Mouse (Mus musculus) adrenal gland, postnatal 4 days (tissue): ENCODE results near the gene Rnf145. TPM values are rescaled to one million over a fixed set of nuclear protein-coding genes. Genes with fewer than 3 reads are reported as not detected.

Experiments used
- DNase-seq, 2 experiments: peaks; one replicate each; pipeline ENCODE4 v3.0.0; 2021 to 2022; ENCODE audit warnings: low spot score in 2 of 2, mixed read lengths in 2 of 2
- long read RNA-seq, 2 experiments: library from polyadenylated mRNA; stranded (forward); transcript quantifications; one replicate each; pipeline ENCODE4 v2.0.0; 2021
- total RNA-seq, 2 experiments: library from RNA; stranded (reverse); gene quantifications; 2 replicates each; pipeline ENCODE4 v1.2.3; 2021

Rnf145 gene
- 100 to 1,000 TPM; 111 to 113 TPM for total RNA-seq
- long read RNA-seq, experiment 1, transcript Rnf145-201 (11 exons, 3,570 nt): major isoform, 88 of 108 reads
- long read RNA-seq, experiment 1, partial matches to known transcripts: 4 of 108 reads
- long read RNA-seq, experiment 1, other reads (novel, unspliced or antisense): 16 of 108 reads
- long read RNA-seq, experiment 2, transcript Rnf145-201 (11 exons, 3,570 nt): major isoform, 147 of 218 reads
- long read RNA-seq, experiment 2, partial matches to known transcripts: 37 of 218 reads
- long read RNA-seq, experiment 2, other reads (novel, unspliced or antisense): 34 of 218 reads

- peak; percentile 24 to 39 for DNase-seq
Observed at GRCm38 (mm10) chr11:44518281-44519095, at the start of gene Rnf145. Gene Rnf145 (plus strand): TSS chr11:44518964.

- DNase-seq: peak in 1 of 2 experiments; percentile 6
Observed at GRCm38 (mm10) chr11:44469646-44470431, 48.9 kb upstream of the Rnf145 start.

GRCm38 (mm10) chr11:44470432-44471336 lies 48.1 kb upstream of the Rnf145 start, which contains the start of gene Ublcp1:
Gene Ublcp1 (minus strand): TSS chr11:44470498.
- DNase-seq: peak; percentile 81 to 88

GRCm38 (mm10) chr11:44471337-44471995 lies 47.3 kb upstream of the Rnf145 start:
- DNase-seq: no peak

- no peak for DNase-seq
Observed at GRCm38 (mm10) chr11:44475467-44475866, 43.3 kb upstream of the Rnf145 start.

- no peak for DNase-seq
Observed at GRCm38 (mm10) chr11:44476445-44476844, 42.3 kb upstream of the Rnf145 start.

- DNase-seq: no peak
Observed at GRCm38 (mm10) chr11:44478382-44478781, 40.4 kb upstream of the Rnf145 start.

- no peak for DNase-seq
Observed at GRCm38 (mm10) chr11:44480246-44480645, 38.5 kb upstream of the Rnf145 start.

- DNase-seq: no peak
Observed at GRCm38 (mm10) chr11:44485089-44485736, 33.6 kb upstream of the Rnf145 start.

GRCm38 (mm10) chr11:44489117-44489516 lies 29.6 kb upstream of the Rnf145 start:
- DNase-seq: no peak

- DNase-seq: no peak
Observed at GRCm38 (mm10) chr11:44494643-44495323, 24.0 kb upstream of the Rnf145 start.

- no peak for DNase-seq
Observed at GRCm38 (mm10) chr11:44496217-44496616, 22.5 kb upstream of the Rnf145 start.

GRCm38 (mm10) chr11:44498412-44499272 lies 20.1 kb upstream of the Rnf145 start:
- no peak for DNase-seq

GRCm38 (mm10) chr11:44500966-44501365 lies 17.8 kb upstream of the Rnf145 start:
- DNase-seq: no peak

- no peak for DNase-seq
Observed at GRCm38 (mm10) chr11:44501477-44501876, 17.3 kb upstream of the Rnf145 start.

- no peak for DNase-seq
Observed at GRCm38 (mm10) chr11:44502931-44503330, 15.8 kb upstream of the Rnf145 start.

GRCm38 (mm10) chr11:44504146-44504545 lies 14.6 kb upstream of the Rnf145 start:
- no peak for DNase-seq

- DNase-seq: no peak
Observed at GRCm38 (mm10) chr11:44504761-44505160, 14.0 kb upstream of the Rnf145 start.
